Mouse (Mus musculus) forebrain, embryonic 11.5 days (tissue): ENCODE results near the gene Spdya. TPM values are rescaled to one million over a fixed set of nuclear protein-coding genes. Genes with fewer than 3 reads are reported as not detected.

ENCODE experiments used
- ATAC-seq: fragments of 200-750 bp; cut with Nextera tagmentation; replicated peaks from 2 replicates; pipeline ENCODE4 v1.8.0; 2017; ENCODE audit warnings: moderate TSS enrichment; ENCODE audit not compliant: low FRiP score
- DNase-seq: peaks from one replicate; pipeline ENCODE4 v3.0.0-alpha.2; 2017; ENCODE audit warnings: low spot score
- H3K27ac ChIP-seq: fragments of 300-500 bp; sonication (generic); 2 replicates; pipeline ENCODE4 v1.5.1; 2014; ENCODE audit warnings: low read depth, low read length
- H3K27me3 ChIP-seq: fragments of 300-500 bp; sonication (generic); 2 replicates; pipeline ENCODE4 v1.6.1; 2014; ENCODE audit warnings: mild to moderate bottlenecking, low read length, mixed read lengths; ENCODE audit not compliant: control insufficient read depth, insufficient read depth
- H3K36me3 ChIP-seq: fragments of 300-500 bp; sonication (generic); 2 replicates; pipeline ENCODE4 v1.6.1; 2014; ENCODE audit warnings: mild to moderate bottlenecking, low read length, moderate library complexity, mixed read lengths; ENCODE audit not compliant: control insufficient read depth, insufficient read depth
- H3K4me1 ChIP-seq: fragments of 300-500 bp; sonication (generic); replicated peaks from 2 replicates; pipeline ENCODE4 v1.6.1; 2014; ENCODE audit warnings: low read length, mixed read lengths; ENCODE audit not compliant: control insufficient read depth, insufficient read depth
- H3K4me2 ChIP-seq: fragments of 300-500 bp; sonication (generic); 2 replicates; pipeline ENCODE4 v1.6.1; 2014; ENCODE audit warnings: low read depth, mild to moderate bottlenecking, low read length, moderate library complexity, mixed read lengths; ENCODE audit not compliant: severe bottlenecking
- H3K4me3 ChIP-seq: fragments of 300-500 bp; sonication (generic); 2 replicates; pipeline ENCODE4 v1.5.1; 2014; ENCODE audit warnings: low read depth, low read length
- H3K9ac ChIP-seq: fragments of 300-500 bp; sonication (generic); 2 replicates; pipeline ENCODE4 v1.6.1; 2014; ENCODE audit warnings: low read length
- H3K9me3 ChIP-seq: fragments of 300-500 bp; sonication (generic); 2 replicates; pipeline ENCODE4 v1.6.1; 2016; ENCODE audit warnings: low read length, mixed read lengths; ENCODE audit not compliant: control insufficient read depth
- WGBS: fragments of 180-500 bp; shearing (Covaris S2); extraction: QIAGEN DNeasy Blood & Tissue Kit; methylation state at CpG from one replicate; pipeline ENCODE4 v1.1.7; 2014; 5-methylcytosine and 5-hydroxymethylcytosine counted together
- polyA plus RNA-seq: library from polyadenylated mRNA; unstranded; fragments of >200 nt; fragmentation: Nextera tagmentation; extraction: Ambion mirVana; gene quantifications from 2 replicates; pipeline ENCODE4 v1.2.1, GENCODE M21; 2014

The Spdya gene
- polyA plus RNA-seq, 1 experiment from 2014 or later: 1.3 TPM

GRCm38 (mm10) chr17:71548586-71548985 lies 3.3 kb upstream of the Spdya start:
- 9% methylated on average over 1 of the region's 1 CpGs for WGBS
- Histone ChIP-seq H3K27ac (no peak overlapping the region), H3K4me3 (no peak overlapping the region), H3K27me3 (peaks cover 7% of the 10 kb centered on the region), H3K9ac (no peak overlapping the region), H3K9me3 (no peaks in the 10 kb centered on the region), H3K4me2 (no peak overlapping the region), H3K36me3 (no peaks in the 10 kb centered on the region), H3K4me1 (peaks cover 4% of the 10 kb centered on the region; the same call in 1 of the 2 replicates)
- no peak for DNase-seq
- no peak for ATAC-seq

GRCm38 (mm10) chr17:71551350-71551749 lies 511 bp upstream of the Spdya start:
- WGBS: 7% methylated on average over 6 of the region's 6 CpGs
- Histone ChIP-seq H3K27ac (no peak overlapping the region), H3K4me3 (peak overlapping the region; percentile 64), H3K4me2 (peak overlapping the region; percentile 99), H3K27me3 (peaks cover 7% of the 10 kb centered on the region), H3K36me3 (no peaks in the 10 kb centered on the region), H3K9ac (peak overlapping the region; percentile 69), H3K9me3 (no peaks in the 10 kb centered on the region), H3K4me1 (peaks cover 4% of the 10 kb centered on the region; the same call in 1 of the 2 replicates)
- no peak for ATAC-seq
- DNase-seq: no peak

- 11% methylated on average over 11 of the region's 11 CpGs for WGBS
- H3K27me3 ChIP-seq: peaks cover 7% of the 10 kb centered on the region
- ATAC-seq (no peak), DNase-seq (no peak)
- no peak overlapping the region for H3K9ac ChIP-seq
- H3K27ac ChIP-seq: no peak overlapping the region
- H3K4me1 ChIP-seq: peaks cover 4% of the 10 kb centered on the region; the same call in 1 of the 2 replicates
- H3K9me3 ChIP-seq: no peaks in the 10 kb centered on the region
- H3K4me2 ChIP-seq: peak overlapping the region; percentile 99; the same call in 1 of the 2 replicates
- H3K4me3 ChIP-seq: peak overlapping the region; percentile 64; the same call in 1 of the 2 replicates
- no peaks in the 10 kb centered on the region for H3K36me3 ChIP-seq
Observed at GRCm38 (mm10) chr17:71552901-71553300, 1.0 kb downstream of the Spdya start.

- Histone ChIP-seq H3K4me1 (no peaks in the 10 kb centered on the region), H3K36me3 (no peaks in the 10 kb centered on the region), H3K4me2 (no peak overlapping the region), H3K4me3 (no peak overlapping the region), H3K27ac (no peak overlapping the region), H3K27me3 (no peaks in the 10 kb centered on the region), H3K9ac (no peak overlapping the region), H3K9me3 (no peaks in the 10 kb centered on the region)
- no peak for ATAC-seq
- no peak for DNase-seq
Observed at GRCm38 (mm10) chr17:71561631-71562030, 9.8 kb downstream of the Spdya start.

GRCm38 (mm10) chr17:71579176-71579705 lies 27.4 kb downstream of the Spdya start:
- 92% methylated on average over 1 of the region's 1 CpGs for WGBS
- Histone ChIP-seq H3K9ac (no peak overlapping the region), H3K27ac (no peak overlapping the region), H3K27me3 (no peaks in the 10 kb centered on the region), H3K36me3 (no peaks in the 10 kb centered on the region), H3K4me1 (no peaks in the 10 kb centered on the region), H3K4me2 (no peak overlapping the region), H3K9me3 (no peaks in the 10 kb centered on the region), H3K4me3 (no peak overlapping the region)
- no peak for DNase-seq
- ATAC-seq: no peak

GRCm38 (mm10) chr17:71597881-71598658 lies 46.2 kb downstream of the Spdya start:
- no peaks in the 10 kb centered on the region for H3K9me3 ChIP-seq
- DNase-seq: no peak
- H3K4me3 ChIP-seq: peak overlapping the region; percentile 72
- under 1% methylated on average over 48 of the region's 48 CpGs for WGBS
- H3K27ac ChIP-seq: no peak overlapping the region
- peak; percentile 60 for ATAC-seq
- H3K4me1 ChIP-seq: peaks cover 4% of the 10 kb centered on the region; the same call in 1 of the 2 replicates
- H3K4me2 ChIP-seq: peak overlapping the region; percentile 55
- peak overlapping the region; percentile 73 for H3K9ac ChIP-seq
- H3K27me3 ChIP-seq: no peaks in the 10 kb centered on the region
- no peaks in the 10 kb centered on the region for H3K36me3 ChIP-seq

- Histone ChIP-seq H3K4me3 (peak overlapping the region; percentile 72), H3K9me3 (no peaks in the 10 kb centered on the region), H3K36me3 (no peaks in the 10 kb centered on the region), H3K27me3 (no peaks in the 10 kb centered on the region), H3K4me2 (peak overlapping the region; percentile 55), H3K9ac (peak overlapping the region; percentile 73), H3K27ac (no peak overlapping the region), H3K4me1 (peaks cover 4% of the 10 kb centered on the region; the same call in 1 of the 2 replicates)
- WGBS: 6% methylated on average over 42 of the region's 42 CpGs
- peak; percentile 97 for DNase-seq
- peak; percentile 98 for ATAC-seq
Observed at GRCm38 (mm10) chr17:71598659-71599554, 47.0 kb downstream of the Spdya start.

- 0 out of 2 replicates have a peak within 1 kb of the TSS, but pooled peaks have one; percentile 31 for H3K27ac ChIP-seq
- peak within 1 kb of the TSS; percentile 90 for H3K9ac ChIP-seq
- no peaks in the 10 kb centered on the region for H3K36me3 ChIP-seq
- no peaks in the 10 kb centered on the region for H3K4me1 ChIP-seq
- H3K27me3 ChIP-seq: no peaks in the 10 kb centered on the region
- peak within 1 kb of the TSS; percentile 100 for H3K4me3 ChIP-seq
- ATAC-seq (peak; percentile 99), DNase-seq (peak; percentile 98)
- H3K4me2 ChIP-seq: peak within 1 kb of the TSS; percentile 79
- no peaks in the 10 kb centered on the region for H3K9me3 ChIP-seq
- 4% methylated on average over 40 of the region's 40 CpGs for WGBS
Observed at GRCm38 (mm10) chr17:71615638-71616318, 63.9 kb downstream of the Spdya start, which contains the start of gene Wdr43. TSS of gene Wdr43 (plus strand) at chr17:71615895.
